Mouse (Mus musculus) left cerebral cortex, postnatal 10 days (tissue): Measurements from ENCODE around the gene Mta3. TPM values are rescaled to one million over a fixed set of nuclear protein-coding genes. Genes with fewer than 3 reads are reported as not detected.

Experiments
- DNase-seq, 2 experiments: peaks; one replicate each; pipeline ENCODE4 v3.0.0; 2021 to 2022; ENCODE audit warnings: low spot score in 2 of 2, mixed read lengths in 1 of 2; ENCODE audit errors: extremely low spot score in 1 of 2
- intact Hi-C: fragments of 180-260 bp; cut with DNase I; formaldehyde crosslinking; loops from one replicate; pipeline ENCODE4 v1.15.1; 2025
- total RNA-seq, 2 experiments: library from RNA; stranded (reverse); gene quantifications; 2 replicates each; pipeline ENCODE4 v1.2.3; 2021

Gene Mta3
- total RNA-seq, 2 experiments from 2014 or later = 57.6 to 65.6 TPM

DNA sequence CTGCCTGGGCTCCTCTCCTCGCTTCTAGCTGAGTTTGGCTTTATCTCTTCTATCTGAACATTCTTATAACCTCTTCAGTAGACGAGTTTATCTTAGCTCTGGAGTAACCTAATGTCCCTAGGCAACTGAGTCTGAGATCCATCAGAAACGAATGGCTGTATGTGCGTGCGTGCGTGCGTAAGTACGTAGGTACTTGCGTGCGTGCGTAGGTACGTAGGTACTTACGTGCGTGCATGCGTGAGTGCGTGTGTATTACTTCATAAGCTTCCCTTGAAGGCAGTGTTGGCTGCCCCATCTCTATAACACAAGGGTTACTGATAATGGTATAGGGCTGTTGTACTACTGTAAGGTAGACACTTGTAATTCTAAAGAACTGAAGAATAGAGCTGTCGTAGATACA is 89.2 kb downstream of the Mta3 start:
- intact Hi-C loops = no loop called here
- no peak for DNase-seq

DNA sequence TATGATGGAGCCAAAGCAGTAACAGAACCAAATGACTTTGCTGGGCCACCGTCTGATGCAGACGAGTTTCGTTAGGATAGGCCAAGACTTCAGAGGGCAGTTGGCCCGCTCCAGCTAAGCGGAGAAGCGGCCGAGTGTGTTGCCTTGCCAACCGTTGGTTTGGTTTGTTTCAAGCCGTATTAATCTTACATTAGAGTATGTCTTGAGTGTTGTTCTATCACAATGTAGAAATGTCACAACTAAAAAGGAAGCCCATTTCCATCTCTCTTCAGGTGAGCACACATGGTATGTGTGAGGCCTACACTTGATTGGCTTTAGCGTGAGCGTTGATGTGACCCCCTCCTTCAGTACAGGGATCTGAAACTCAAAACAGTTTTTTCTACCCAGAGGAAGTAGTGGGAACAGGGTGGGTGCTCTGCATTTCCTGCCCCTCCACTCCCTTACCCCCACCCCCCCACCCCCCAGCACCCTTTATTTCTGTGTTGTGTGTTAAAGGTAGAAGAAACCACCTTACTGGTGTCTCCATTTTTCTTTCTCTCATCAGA is 93.6 kb downstream of the Mta3 start:
- DNase-seq = no peak
- intact Hi-C loops = no loop called here

DNA sequence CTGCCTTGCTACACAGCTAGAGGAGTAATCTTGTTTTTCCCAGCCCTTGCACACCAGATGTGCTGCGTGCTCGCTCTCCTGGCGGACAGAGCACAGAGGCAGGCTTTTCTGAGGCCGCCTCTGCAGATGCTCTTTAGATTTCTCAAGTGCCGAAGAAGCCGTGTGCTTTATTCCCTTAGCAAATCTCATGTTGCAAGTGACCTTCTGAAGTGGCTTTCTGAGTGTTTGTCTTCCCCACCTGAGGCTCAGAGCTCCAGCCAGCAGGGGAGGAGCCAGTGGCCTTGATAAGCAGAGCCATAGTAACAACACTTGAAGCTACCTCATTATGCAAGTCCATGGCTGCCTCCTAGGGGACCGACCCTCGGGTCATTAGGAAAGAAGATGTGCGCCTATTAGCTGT is 98.0 kb downstream of the Mta3 start:
- DNase-seq = no peak
- intact Hi-C loops = no loop called here

DNA sequence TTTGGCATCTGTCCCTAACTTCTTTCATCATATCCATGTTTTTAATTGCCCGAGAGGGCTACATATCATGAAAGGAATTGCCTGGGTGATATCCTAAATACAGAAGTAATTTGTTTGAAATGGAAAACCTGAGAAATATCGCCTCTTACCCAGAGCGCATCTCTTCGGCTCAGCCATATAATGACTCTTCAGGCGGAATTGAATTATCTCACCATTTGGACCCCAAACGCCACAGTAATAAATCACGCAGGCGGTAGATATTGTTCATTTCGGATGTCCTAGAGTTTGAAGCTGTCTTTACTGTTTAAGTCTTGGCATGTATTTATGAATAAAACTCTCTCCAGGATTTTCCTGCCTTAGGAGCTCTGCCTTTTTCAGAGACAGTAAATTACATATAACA is 99.1 kb downstream of the Mta3 start:
- DNase-seq = no peak
- intact Hi-C loops = no loop called here

DNA sequence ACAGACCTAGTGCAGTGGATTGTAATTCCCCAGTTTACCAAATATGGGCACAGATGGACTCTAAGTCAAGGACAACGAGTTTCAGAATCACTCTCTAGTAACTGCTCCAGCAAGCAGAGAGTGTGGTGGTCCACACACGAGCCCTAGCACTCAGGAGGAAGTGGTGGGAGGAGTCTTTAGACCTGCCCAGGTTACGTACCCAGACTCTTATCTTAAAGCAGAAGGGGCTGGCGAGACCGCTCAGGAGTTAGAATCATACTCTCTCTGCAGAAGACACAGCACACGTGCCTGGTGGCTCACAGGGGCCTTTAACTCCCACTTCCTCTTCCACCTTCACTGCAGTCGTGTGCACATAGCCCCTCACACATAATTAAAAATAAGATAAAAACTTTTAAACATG is 101.4 kb downstream of the Mta3 start:
- no peak for DNase-seq
- intact Hi-C loops = no loop called here

DNA sequence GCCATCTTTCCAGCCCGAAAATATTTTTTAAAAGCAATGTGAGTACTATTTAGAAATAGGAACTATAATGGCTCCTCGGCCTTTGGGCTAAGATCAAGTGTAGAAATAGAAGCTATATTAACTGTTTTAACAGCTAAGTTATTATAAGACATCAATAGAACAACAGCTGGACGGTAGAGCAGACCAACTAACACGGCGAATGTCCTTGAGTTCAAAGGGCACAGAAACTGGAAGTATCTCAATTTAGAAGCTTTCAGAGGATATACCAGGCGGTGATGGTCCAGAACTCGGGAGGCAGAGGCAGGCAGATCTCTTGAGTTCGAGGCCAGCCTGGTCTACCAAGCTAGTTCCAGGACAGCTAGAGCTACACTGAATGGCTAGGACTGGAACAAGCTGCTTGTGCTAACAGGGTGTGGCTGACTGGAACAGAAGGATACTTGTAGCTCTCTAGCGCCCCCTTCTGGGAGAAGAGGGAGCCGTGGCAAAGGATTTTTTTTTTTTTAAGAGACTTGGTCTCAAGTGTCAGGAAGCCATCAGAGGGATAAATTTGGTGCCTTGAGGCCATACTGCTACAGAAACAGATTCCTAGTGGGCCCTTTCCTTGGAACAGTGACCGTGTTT is 101.9 kb downstream of the Mta3 start:
- DNase-seq = peak; percentile 31 to 65
- intact Hi-C loops = no loop called here

DNA sequence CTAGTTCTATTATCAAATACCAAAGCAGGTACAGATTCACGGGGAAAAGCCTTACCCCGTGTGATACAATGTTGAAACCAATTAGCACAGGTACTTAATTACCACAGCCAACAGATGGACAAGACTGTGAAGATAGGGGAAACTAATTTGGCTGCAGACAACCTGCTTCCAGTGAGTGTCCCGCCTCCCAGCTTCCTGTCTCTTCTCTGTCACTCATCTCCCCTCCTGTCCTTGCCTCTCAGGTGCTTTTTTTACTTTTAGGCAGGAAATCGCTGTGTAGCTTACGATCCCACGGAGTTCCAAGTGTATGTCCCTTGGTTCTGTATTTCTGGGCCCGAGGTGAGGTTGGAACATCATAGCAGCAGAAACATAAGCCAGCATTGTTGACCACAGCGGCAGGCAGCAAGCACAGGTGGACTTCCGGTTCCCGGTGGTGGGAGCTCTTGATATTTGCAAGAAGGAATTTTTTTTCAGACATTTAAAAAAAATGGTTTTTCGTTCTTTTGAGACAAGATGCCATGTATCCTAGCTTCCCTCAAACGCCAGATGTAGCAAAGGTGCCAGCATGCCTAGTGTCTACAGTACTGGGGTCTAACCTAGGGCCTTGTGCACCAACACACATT is 102.6 kb downstream of the Mta3 start:
- intact Hi-C loops = no loop called here
- no peak for DNase-seq

DNA sequence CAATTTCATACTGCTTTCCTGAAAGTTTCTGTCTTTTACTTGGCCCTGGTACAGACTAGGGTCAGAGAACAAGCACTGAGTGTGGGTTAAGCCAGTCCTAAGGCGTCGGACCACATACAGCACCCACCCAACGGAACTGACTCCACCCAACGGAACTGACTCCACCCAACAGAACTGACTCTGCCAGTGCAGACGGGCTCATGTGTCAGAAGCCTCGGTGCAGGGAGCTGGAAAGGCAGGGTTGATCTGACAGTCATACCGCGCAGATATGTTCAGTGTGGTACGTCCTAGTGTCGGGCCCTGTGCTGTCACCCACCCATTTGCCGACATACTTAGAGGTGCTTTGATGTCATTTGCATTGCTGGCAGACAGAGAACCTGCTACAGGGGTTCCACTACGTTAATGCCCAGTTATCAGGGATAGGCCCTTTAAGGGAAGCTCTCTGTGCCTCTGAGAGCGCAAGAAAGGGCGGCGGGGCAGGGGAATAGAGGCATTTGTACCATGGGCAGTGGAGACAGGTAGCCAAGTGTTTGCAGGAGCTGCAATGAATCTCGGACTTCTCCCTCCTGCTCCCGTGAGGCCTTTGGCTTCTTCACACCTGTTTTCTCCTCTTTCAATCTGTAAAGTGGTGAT is 103.3 kb downstream of the Mta3 start:
- intact Hi-C loops = no loop called here
- no peak for DNase-seq

DNA sequence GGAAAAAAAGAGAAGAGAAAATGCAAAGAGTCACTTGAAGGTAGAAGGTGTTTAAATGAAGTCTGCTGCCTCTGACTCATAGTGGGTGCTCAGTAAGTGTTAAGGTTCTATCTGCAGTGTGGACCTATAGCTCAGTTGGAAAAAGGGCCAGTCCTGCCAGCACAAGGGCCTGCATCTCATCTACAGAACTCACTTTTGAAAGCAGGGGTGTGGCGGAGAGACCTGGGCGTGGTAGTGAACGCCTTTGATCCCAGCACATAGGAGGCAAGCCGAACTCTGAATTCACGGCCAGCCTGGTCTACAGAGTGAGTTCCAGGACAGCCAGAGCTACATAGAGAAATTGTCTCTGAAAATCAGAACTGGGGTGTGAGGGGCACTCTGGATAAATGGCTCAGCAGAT is 104.3 kb downstream of the Mta3 start:
- intact Hi-C loops = no loop called here
- DNase-seq = no peak

DNA sequence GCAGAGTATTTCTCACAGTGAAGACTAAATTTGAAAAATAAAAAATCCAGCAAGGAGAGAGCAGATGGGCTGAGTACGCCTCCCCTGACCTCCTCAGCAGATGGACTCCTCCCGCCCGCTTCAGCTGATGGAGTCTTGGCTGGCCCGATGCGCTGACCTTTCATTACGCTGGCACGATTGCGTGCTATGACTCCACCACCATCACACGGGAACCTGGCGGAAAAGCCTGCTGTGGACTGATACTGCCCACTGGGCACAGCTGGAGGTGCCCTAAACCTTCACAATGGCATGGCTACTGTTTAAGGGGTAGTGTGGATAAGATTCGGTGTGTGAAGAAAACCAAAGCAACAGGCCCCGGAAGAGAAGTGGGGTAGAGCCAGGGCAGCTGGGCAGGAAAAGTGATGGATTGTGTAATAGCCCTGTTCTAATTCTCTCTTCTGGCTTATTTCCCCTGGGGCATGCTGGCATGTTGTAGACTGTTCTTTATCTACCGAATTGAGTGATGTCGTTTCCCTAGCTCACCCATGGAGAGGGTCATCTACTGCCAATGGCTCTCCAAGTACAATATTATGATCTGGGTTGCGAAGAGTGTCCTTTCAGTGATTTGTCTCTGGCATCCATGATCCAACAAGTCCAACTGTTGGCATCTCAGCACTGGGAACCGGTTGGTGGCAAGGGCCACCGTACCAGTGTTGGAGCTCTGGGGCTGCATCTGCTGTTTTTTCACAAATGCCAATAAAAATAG is 106.4 kb downstream of the Mta3 start:
- no peak for DNase-seq
- intact Hi-C loops = no loop called here

DNA sequence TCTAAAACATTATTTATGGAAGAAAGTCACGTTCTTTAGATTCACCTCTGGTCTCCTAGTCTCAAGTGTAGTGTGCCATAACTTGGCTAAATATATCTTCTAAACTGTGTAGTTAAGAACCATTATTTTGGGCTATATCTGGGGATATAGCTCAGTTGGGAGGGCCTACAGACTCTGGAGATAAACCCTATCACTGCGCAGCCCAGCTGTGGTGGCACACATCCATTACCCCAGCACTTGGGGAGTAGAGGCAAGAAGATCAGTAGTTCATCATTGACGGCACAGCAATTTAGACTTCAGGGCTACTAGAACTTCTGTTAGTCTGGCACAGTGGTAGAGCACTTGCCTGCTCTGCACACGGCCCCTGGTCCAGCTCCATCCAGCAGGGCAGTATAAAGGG is 107.1 kb downstream of the Mta3 start:
- no peak for DNase-seq
- intact Hi-C loops = no loop called here

DNA sequence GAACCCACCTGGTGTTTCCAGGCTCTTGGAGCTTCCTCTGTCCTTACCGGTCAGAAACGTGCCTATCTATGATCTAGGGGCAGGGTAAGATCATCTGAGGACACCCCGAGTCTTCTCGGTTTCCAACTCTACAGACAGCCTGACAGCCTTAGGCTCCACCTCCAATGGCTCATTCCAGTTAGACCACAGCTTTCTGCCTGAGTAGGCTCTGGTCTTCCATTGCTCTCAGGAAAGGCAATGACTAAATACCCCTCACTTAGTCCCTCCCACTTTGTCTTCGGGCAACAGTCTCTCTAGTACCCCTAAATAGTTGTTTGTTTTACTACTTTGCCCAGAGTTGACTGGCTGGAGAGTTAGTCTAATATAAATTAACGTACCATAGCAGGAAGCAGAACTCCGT is 111.0 kb downstream of the Mta3 start:
- no peak for DNase-seq
- intact Hi-C loops = no loop called here

DNA sequence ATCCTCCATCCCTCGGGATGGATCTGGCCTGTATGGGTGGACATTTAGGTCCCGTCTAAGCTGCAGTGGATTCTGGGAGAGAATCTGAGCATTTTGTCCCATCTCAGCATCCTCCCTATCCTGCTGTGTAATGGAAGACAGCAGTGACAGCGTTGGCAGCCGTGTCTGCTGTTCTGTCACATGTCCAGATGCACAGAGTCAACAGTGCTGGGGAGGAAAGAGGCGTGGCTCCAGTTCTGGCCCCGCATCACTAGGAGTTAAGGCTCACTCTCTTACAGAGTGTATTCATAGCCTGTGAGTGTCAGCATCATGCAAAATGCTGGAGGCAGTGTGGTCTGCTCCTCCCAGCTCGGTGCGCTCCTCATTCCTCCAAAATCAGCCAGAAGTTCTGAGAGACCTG is 113.5 kb downstream of the Mta3 start:
- intact Hi-C loops = no loop called here
- peak in 1 of 2 experiments; percentile 32 for DNase-seq

DNA sequence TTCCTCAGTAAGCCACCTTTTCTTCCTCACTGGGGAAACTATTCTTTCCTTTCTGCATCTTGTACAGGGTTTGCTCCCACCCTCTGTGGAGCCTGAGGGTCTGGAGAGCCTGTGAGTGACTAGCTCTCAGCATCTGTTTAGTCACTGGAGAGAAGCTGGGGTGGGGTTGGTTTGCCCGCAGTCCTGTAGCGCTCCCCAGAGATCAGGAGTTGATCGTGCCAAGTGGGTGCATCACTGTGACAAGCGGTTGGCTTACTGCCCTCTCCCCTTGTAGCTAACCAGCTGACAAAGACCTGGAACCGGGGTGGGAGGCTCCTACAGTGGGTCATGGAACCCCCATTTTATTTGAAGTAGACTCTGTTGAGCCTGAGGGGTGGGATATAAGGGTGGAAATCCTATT is 114.7 kb downstream of the Mta3 start:
- intact Hi-C loops = no loop called here

DNA sequence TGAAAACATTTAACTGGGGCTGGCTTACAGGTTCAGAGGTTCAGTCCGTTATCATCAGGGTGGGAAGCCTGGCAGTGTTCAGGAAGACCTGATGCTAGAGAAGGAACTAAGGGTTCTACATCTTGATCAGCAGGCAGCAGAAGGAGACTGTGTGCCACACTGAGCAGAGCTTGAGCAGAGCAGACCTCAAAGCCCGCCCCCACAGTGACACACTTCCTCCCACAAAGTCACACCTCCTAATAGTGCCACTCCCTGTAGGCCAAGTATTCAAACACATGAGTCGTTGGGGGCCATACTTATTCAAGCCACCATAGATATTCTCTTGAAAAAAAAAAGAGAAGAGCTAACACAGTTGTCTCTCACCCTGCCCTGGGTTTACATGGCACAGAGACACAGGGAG is 115.9 kb downstream of the Mta3 start:
- intact Hi-C loops = no loop called here
- peak in 1 of 2 experiments; percentile 22 for DNase-seq

More for the DNA sequence above, 114.7 kb downstream of the Mta3 start:
- peak in 1 of 2 experiments; percentile 35 for DNase-seq

DNA sequence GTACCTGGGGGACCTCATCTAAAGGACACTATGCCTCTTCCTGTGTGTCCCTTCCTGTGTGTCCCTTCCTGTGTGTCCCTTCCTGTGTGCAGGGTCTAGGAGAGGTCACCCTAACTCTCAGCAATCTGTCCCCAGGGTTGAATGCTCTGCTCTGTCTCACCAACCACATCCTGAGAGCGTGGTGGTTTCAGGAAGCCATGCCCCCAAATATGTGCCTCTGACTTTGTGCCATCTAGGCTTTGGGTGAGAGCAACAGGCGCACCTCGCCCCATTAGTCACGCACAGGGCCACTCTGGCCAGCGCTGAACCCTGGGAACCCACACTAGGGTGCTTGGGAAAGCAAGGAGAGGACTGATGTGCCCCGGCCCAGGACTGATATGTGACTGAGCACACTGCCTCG is 117.9 kb downstream of the Mta3 start:
- intact Hi-C loops = no loop called here
- DNase-seq = no peak

DNA sequence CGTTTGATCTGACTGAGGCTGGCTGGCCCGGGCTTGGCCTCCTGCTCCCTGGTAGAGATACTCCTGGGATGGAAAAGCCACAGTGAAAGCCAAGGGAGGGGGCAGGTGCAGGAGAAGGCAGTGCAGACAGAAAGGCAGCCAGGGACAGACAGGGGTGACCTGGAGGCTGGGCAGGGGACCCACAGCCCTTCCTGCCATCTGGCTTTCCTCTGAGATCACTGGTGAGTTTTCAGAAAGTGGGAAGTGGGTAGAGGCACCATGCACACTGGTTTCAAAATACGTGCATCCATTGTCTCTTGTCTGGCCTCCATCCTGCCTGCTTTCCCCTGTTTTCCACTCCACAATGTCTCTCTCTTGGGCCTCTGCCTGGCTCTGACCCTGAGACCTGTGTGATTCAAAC is 123.4 kb downstream of the Mta3 start:
- intact Hi-C loops = no loop called here
- DNase-seq = no peak

DNA sequence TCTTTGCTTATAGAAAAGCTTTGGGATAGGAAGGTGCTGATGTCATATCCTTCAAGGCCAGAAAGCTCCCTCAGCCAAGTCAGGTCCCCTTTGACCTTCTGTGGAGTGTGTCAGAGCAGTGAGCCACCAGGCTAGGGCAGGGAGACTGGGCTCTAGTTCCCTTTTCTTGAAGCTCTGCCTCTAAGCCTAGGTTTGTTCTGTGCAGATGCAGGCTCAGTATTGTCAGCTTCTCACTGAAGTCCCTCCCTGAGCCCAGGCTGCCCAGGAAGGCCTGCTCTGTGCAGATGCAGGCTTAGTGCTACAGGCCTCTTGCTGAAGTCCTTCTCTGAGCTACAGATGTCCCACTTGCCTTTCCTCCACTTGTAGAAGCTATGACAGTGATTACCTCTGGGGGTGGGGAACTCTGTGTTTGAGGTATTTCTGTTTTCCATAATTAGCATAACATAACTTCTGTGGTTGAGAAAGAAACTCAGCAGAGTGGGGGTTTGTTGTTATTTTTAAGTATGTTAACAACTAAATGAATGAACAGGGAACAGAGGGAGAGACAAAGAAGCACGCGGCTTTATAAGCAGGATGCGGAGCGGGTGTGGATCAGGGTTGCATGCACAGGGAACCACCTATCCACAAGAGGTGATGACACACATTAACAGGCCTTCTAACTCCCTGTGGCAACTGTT is 124.8 kb downstream of the Mta3 start:
- DNase-seq = no peak
- intact Hi-C loops = no loop called here

DNA sequence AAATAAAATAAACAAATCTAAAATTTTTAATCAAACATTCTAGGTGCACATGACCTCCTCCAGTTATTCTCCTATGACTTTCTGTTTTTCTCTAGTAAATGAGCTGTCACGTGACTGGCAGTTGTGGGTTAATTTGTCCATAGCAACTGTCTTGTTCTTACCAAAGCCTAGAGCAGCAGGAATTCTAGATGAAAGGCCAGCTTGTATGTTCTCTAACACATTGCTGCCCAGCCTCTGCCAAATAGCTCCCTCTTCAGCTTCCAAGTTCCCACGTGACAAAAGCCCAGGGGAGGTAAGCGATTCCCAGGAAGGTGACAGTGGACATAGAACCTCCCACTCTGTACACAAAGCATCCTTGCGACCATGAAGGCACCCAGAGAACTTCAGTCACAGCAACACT is 128.2 kb downstream of the Mta3 start:
- intact Hi-C loops = no loop called here
- DNase-seq = no peak
